Mouse (Mus musculus) right cerebral cortex, postnatal 4 days (tissue): Measurements from ENCODE around the gene Olfr507.
"Not testable (repeated sequence)": the region's sequence is repeated elsewhere in the genome, so short reads cannot be mapped to it uniquely, and the experiment has no call there.

Experiments
- DNase-seq: peaks from one replicate; pipeline ENCODE4 v3.0.0-alpha.2; 2022

Gene Olfr507

DNA sequence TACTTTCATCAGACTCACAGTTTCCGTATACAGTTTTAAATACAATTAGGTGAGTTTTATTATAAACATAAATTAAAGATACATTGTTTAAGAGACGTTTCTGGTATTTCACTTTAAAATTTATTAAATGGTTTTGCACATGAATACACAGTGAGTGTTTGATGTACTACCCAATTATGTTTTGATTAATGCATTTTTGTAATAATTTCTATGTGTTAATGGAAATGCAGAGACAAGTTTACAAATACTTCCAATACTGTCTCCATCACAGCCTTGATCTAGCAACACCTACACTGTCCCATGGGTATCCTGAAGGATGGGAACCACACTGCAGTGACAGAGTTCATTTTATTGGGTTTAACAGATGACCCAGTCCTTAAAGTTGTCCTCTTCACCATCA is at the start of gene Olfr507:
Gene Olfr507 (plus strand): TSS at position 301 of the 400 bp plus-strand sequence.
- DNase-seq = no peak

DNA sequence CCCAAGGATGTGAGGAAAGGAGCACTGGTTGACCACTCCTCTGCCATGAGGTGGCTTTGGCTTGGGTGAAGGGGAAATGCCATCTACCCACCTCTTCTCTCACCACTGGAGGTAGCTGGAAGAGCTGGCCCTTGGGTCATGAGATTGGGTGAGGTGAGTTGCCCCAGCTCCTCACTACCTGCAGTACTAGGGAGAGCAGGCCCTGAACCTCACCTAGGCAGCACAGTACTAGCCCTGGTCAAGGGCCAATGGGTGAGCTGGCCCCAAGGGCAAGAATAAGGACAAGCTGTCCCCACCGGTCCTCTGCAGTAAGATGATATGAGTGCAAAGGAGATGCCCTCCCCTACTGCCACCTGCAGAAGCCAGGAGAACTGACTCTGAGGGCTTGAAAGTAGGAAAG is 31.8 kb upstream of the Olfr507 start:
- no peak for DNase-seq

DNA sequence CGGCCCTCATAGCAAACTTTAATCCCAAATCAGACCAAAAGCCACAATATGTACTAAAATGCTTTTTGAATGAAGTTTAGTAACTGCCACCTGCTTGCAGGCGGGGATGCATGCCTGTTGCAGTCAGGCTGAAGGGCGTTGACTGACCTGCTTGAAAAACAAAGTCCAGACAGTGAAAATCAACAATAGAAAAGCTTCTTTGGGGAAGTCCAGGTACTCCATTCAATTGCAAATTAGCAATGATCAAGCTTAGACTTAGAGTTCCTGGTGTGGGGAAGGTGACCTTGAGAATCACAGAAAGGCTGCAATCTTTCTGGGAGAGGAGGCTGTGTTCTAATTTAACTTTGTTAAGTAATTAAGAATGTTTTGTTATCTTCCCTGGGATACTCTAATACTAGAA is 19.7 kb upstream of the Olfr507 start:
- not testable (repeated sequence) for DNase-seq

DNA sequence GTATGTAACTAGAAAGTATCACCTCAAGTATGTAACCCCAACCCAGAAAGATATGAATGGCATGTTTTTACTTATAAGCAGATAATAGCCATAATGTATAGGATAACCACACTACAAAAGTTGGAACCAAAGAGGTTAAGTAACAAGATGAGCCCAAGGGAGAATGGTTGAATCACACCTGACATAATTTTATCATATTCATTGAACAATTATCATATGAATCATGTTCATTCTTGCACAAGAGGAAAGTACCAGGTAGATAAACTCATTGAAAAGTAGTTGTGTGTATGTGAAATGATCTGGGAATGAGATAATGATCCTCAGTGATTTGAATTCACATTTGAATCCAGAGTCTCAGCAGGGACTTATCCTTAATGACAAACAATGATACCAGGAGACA is 11.1 kb upstream of the Olfr507 start, which contains the start of gene Olfr506:
Gene Olfr506 (plus strand): TSS at position 301 of the 400 bp plus-strand sequence.
- no peak for DNase-seq

DNA sequence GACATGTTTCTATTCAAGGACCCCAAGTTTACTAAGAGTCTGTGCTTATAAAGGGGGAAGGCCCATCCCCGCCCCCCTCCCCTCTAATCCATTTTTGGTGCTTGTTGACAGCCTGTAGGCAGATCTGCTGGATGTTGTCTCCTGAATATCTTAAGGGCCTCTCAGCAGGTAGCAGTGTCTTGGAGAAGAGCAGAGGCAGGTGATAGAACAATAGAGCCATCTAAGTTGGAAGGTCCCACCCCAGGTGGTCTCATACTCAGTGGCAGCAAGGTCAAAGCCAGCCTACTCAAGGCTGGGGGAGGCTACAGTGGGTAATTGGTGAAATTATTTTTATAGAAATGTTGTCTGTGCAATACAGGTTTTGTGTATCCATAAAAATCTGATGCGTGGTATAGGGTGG is 7.5 kb upstream of the Olfr507 start:
- DNase-seq = no peak

DNA sequence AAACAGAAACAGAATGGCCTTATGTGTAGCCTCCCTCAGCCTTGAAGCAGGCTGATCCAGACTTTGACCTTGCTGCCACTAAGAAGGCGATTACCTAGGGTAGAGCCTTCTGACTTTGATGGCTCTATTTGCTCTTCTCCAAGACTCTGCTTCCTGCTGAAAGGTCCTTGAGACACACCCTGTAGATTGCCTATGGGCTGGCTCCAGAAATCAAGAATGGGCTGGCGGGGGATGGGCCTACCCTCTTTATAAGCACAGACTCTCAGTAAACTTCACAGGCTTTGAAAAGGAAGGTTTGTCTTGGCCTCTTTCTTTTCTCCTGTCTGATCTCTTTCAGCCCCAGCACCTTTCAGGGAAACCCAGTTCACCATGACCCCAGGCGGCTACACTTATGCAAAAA is 4.8 kb upstream of the Olfr507 start:
- DNase-seq = not testable (repeated sequence)

DNA sequence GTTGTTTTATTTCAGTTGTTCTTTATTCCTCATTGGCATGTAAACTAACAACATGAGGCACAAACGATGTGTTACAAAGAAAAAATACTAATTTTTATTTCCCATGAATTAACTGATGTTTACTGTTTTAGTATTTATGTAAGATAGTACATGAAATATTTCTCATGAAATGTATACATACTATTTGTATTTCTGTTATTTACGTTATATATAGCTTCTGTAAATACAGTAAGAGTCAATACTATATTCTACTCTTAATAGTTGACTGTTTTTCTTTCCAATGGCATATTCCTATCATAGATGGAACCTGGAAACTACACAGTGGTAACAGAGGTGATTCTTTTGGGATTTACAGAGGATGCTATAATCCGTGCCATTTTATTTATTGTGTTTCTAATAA is 8.1 kb downstream of the Olfr507 start, which contains the start of gene Olfr508:
Gene Olfr508 (plus strand): TSS at position 301 of the 400 bp plus-strand sequence.
- DNase-seq = no peak

DNA sequence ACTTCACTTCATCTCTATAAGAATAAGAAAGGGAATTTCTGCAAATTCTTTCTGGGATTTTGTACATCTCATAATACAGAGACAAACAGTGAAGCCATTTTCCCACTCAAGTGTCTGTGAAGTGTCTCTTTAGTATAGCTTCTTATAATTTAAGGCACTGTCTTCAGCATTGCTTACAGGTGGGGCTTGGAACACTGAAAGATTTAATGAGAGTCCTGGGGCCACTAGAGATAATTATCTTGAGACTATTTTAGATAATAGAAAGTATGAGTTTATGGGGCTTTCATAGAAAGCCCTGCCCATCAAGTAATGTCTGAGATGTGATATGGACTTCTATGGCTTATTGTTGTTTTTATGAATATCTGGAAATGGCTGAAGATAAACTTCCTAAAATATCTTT is 30.2 kb downstream of the Olfr507 start, which contains the start of gene Olfr509:
Gene Olfr509 (minus strand): TSS at position 101 of the 400 bp plus-strand sequence.
- no peak for DNase-seq

DNA sequence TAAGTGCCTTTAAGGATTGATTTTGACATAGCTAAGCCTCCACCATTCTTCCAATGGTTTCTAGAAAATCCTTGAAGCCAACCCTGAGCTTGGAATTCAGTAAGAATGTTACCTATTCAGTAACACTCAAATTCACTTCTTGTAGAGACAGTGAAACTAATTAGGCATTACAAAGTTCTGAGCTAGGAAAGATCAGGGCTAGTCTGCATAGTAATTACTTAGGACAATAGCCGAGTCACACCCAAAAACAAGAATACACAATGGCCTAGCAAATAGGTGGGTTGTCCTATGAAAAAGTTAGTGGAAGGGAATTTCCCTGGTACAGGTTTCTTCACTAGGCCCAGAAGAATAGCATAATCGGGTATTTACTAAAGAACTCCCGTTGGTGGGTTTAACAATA is 40.8 kb downstream of the Olfr507 start:
- no peak for DNase-seq

DNA sequence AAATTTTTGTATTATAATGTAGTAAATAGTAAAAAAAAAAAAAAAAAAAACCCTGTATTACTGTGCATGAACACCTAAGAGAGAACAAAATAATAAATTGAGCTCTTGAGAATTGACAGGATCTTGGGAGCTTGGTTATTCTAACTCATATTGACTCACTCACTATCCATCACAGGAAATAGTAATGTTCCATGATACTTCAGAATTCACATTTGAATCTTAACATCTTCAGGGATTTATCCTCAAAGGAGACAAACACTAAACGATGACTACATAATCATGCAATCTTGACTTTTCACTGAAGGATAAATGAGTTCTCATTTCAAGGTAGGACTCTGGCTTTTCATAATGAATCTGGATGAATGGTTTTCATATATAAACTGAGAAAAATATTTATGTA is 44.5 kb downstream of the Olfr507 start, which contains the start of gene Olfr510:
Gene Olfr510 (plus strand): TSS at position 301 of the 400 bp plus-strand sequence.
- no peak for DNase-seq

DNA sequence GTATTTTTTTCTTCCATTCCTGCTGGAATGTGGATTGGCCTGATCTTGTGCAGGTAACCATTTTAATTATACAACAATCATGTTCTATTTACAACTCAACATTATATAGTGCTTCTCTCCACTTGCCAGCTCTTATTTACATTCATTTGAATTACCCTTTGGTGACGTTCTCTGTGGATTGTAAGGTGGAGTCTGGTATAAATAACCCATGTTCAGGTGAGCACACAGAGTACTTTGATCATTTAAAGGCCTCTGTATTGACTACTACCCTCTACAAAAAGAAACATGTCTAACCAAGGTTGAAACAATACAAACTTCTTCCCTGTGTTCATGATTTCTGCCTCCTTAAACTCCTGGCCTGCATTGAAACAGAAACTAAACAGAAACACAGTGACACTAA is 49.4 kb downstream of the Olfr507 start:
- DNase-seq = no peak
